Mouse (Mus musculus): Measurements from ENCODE around the gene Tmem117. TPM values are rescaled to one million over a fixed set of nuclear protein-coding genes. Genes with fewer than 3 reads are reported as not detected.

Tmem117 gene
- total RNA-seq, 2 experiments from 2014 or later, result 10.5 to 11.4 TPM

GRCm38 (mm10) chr15:95070881-95071280 lies 441.8 kb downstream of the Tmem117 start:
- no peak for DNase-seq (ENCODE audit: low spot score in 2 of 2)
- intact Hi-C loops (cut with DNase I), result loop anchor here (10.0 kb wide), 1 partner anchor 296 kb away; no protein-coding TSS in a partner anchor

GRCm38 (mm10) chr15:95075356-95075755 lies 446.3 kb downstream of the Tmem117 start:
- intact Hi-C loops (cut with DNase I), result loop anchor here (10.0 kb wide), 1 partner anchor 301 kb away; no protein-coding TSS in a partner anchor
- peak; percentile 61 to 77 for DNase-seq (ENCODE audit: low spot score in 2 of 2)

GRCm38 (mm10) chr15:95081654-95082053 lies 452.6 kb downstream of the Tmem117 start:
- no peak for DNase-seq (ENCODE audit: low spot score in 2 of 2)
- intact Hi-C loops (cut with DNase I), result no loop called here

GRCm38 (mm10) chr15:95085962-95086361 lies 456.9 kb downstream of the Tmem117 start:
- intact Hi-C loops (cut with DNase I), result no loop called here

GRCm38 (mm10) chr15:95100133-95100532 lies 471.1 kb downstream of the Tmem117 start:
- intact Hi-C loops (cut with DNase I), result no loop called here
- peak in 1 of 2 experiments; percentile 18 for DNase-seq (ENCODE audit: low spot score in 2 of 2)

More at GRCm38 (mm10) chr15:95085962-95086361, 456.9 kb downstream of the Tmem117 start:
- no peak for DNase-seq (ENCODE audit: low spot score in 2 of 2)

GRCm38 (mm10) chr15:95101522-95101921 lies 472.5 kb downstream of the Tmem117 start:
- intact Hi-C loops (cut with DNase I), result no loop called here

GRCm38 (mm10) chr15:95107246-95107809 lies 478.3 kb downstream of the Tmem117 start:
- DNase-seq (ENCODE audit: low spot score in 2 of 2), result no peak
- intact Hi-C loops (cut with DNase I), result no loop called here

More at GRCm38 (mm10) chr15:95101522-95101921, 472.5 kb downstream of the Tmem117 start:
- DNase-seq (ENCODE audit: low spot score in 2 of 2), result no peak

- intact Hi-C loops (cut with DNase I), result no loop called here
Measured at GRCm38 (mm10) chr15:95108626-95109025, 479.6 kb downstream of the Tmem117 start.

GRCm38 (mm10) chr15:95131401-95131800 lies 502.4 kb downstream of the Tmem117 start:
- intact Hi-C loops (cut with DNase I), result no loop called here
- DNase-seq (ENCODE audit: low spot score in 2 of 2), result no peak

More at GRCm38 (mm10) chr15:95108626-95109025, 479.6 kb downstream of the Tmem117 start:
- no peak for DNase-seq (ENCODE audit: low spot score in 2 of 2)

GRCm38 (mm10) chr15:95135926-95136609 lies 507.0 kb downstream of the Tmem117 start:
- intact Hi-C loops (cut with DNase I), result no loop called here
- peak; percentile 16 to 72 for DNase-seq (ENCODE audit: low spot score in 2 of 2)

GRCm38 (mm10) chr15:95137018-95137810 lies 508.2 kb downstream of the Tmem117 start:
- intact Hi-C loops (cut with DNase I), result no loop called here

GRCm38 (mm10) chr15:95138709-95139409 lies 509.8 kb downstream of the Tmem117 start:
- no peak for DNase-seq (ENCODE audit: low spot score in 2 of 2)
- intact Hi-C loops (cut with DNase I), result no loop called here

More at GRCm38 (mm10) chr15:95137018-95137810, 508.2 kb downstream of the Tmem117 start:
- DNase-seq (ENCODE audit: low spot score in 2 of 2), result peak; percentile 18 to 26

GRCm38 (mm10) chr15:95144131-95144530 lies 515.1 kb downstream of the Tmem117 start:
- no peak for DNase-seq (ENCODE audit: low spot score in 2 of 2)
- intact Hi-C loops (cut with DNase I), result no loop called here

GRCm38 (mm10) chr15:95145118-95145517 lies 516.1 kb downstream of the Tmem117 start:
- DNase-seq (ENCODE audit: low spot score in 2 of 2), result no peak
- intact Hi-C loops (cut with DNase I), result no loop called here

Other genes starting within 250 kb of the Tmem117 start
- 10 to 100 TPM; 10.0 to 11.4 TPM for gene Adamts20, start 163.8 kb upstream of the Tmem117 start, total RNA-seq (2021)
- 1 to 10 TPM; 3.7 to 4.4 TPM for gene Pus7l, start 85.7 kb upstream of the Tmem117 start, total RNA-seq (2021)
- 1 to 10 TPM; 1.8 to 1.9 TPM for gene Irak4, start 85.6 kb upstream of the Tmem117 start, total RNA-seq (2021)
- 10 to 100 TPM; 46.7 to 53.5 TPM for gene Twf1, start 39.3 kb upstream of the Tmem117 start, total RNA-seq (2021)